Mouse (Mus musculus) T-cell, adult 2 months (primary cell): Measurements from ENCODE around the gene Chil1.

Experiments used
- DNase-seq: peaks from one replicate; pipeline ENCODE4 v3.0.0; 2022; ENCODE audit warnings: low spot score

Gene Chil1

GRCm38 (mm10) chr1:134204230-134204629 is 22.3 kb downstream of the Chil1 start:
- no peak for DNase-seq

GRCm38 (mm10) chr1:134205296-134206018 is 23.5 kb downstream of the Chil1 start:
- DNase-seq = no peak

- DNase-seq = no peak
Observed at GRCm38 (mm10) chr1:134206085-134206484, 24.1 kb downstream of the Chil1 start.

GRCm38 (mm10) chr1:134210179-134210755 is 28.3 kb downstream of the Chil1 start:
- DNase-seq = no peak

- no peak for DNase-seq
Observed at GRCm38 (mm10) chr1:134211043-134211442, 29.1 kb downstream of the Chil1 start.

- no peak for DNase-seq
Observed at GRCm38 (mm10) chr1:134211631-134212030, 29.7 kb downstream of the Chil1 start.

GRCm38 (mm10) chr1:134212351-134212750 is 30.4 kb downstream of the Chil1 start:
- no peak for DNase-seq

- no peak for DNase-seq
Observed at GRCm38 (mm10) chr1:134213405-134213804, 31.4 kb downstream of the Chil1 start.

- DNase-seq = no peak
Observed at GRCm38 (mm10) chr1:134215059-134215458, 33.1 kb downstream of the Chil1 start.

GRCm38 (mm10) chr1:134215751-134216628 is 34.0 kb downstream of the Chil1 start:
- DNase-seq = no peak

GRCm38 (mm10) chr1:134216629-134216971 is 34.6 kb downstream of the Chil1 start:
- DNase-seq = no peak

GRCm38 (mm10) chr1:134217028-134217481 is 35.1 kb downstream of the Chil1 start:
- DNase-seq = no peak

- DNase-seq = no peak
Observed at GRCm38 (mm10) chr1:134217942-134218341, 36.0 kb downstream of the Chil1 start.

GRCm38 (mm10) chr1:134219608-134220007 is 37.6 kb downstream of the Chil1 start:
- DNase-seq = no peak

- no peak for DNase-seq
Observed at GRCm38 (mm10) chr1:134221172-134221571, 39.2 kb downstream of the Chil1 start.

- DNase-seq = no peak
Observed at GRCm38 (mm10) chr1:134222122-134223055, 40.4 kb downstream of the Chil1 start.

GRCm38 (mm10) chr1:134224649-134225227 is 42.8 kb downstream of the Chil1 start:
- DNase-seq = no peak

- no peak for DNase-seq
Observed at GRCm38 (mm10) chr1:134225375-134225774, 43.4 kb downstream of the Chil1 start.

GRCm38 (mm10) chr1:134226739-134227138 is 44.8 kb downstream of the Chil1 start:
- no peak for DNase-seq

- DNase-seq = no peak
Observed at GRCm38 (mm10) chr1:134229806-134230575, 48.0 kb downstream of the Chil1 start.
